Mouse (Mus musculus): ENCODE data around the gene Phc2.
A peak's percentile ranks its signal among the peaks of the same experiment; 100 is the strongest.

Gene Phc2

DNA sequence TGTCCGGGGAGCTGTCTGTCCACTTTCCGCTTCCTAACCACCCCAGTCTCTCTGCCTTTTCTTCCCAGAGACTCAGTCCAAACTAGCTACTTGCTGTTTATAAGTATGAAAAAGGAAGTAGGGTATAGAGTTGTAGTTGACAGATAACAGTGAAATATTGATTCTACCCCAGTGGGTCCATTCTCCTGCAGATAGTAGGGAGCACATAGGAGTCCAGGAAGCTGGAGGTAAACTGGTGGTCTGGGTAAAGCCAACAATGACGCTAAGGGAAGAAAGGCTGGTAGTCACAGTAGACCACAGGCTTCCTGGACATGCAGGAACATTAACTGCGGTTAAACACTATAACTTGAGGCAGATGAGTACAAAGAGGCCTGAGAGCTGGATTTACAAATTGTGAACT is 36.7 kb downstream of the Phc2 start:
- no peak for DNase-seq (ENCODE audit: low spot score)

DNA sequence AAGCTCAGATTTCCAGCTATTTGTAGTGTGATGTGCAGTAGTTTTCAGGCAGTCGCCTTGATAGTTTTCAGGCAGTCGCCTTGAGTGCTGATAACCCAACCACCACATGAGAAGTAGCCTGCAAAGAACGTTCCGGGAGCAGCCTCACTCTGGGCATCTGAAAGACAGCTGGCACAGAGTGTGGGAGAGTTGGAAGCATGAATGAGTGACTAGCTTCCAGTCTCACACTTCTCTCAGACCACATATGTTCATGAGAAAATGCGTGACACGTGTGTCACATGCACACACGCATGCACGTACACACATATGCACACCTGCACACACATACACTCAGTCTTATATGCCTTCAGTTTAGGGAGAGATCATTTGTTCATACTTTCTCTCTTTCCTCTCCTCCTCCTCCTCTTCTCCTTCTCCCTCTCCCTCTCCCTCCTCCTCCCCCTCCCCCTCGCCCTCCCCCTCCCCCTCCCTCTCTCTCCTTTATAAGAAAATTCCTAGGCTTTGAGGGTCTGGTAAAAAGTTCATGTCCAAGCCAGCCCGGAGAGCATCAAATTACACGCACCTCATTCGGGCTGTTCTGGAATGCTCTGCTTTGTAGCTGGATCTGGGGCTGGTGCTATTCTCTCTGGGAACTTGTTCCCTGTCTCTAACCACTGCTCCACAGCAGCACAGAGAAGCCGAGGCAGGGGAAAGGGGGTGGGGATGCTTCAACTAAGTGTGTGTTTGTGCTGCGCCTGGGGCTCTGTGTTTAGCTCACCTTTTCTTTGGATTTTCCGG is 37.8 kb downstream of the Phc2 start:
- no peak for DNase-seq (ENCODE audit: low spot score)

DNA sequence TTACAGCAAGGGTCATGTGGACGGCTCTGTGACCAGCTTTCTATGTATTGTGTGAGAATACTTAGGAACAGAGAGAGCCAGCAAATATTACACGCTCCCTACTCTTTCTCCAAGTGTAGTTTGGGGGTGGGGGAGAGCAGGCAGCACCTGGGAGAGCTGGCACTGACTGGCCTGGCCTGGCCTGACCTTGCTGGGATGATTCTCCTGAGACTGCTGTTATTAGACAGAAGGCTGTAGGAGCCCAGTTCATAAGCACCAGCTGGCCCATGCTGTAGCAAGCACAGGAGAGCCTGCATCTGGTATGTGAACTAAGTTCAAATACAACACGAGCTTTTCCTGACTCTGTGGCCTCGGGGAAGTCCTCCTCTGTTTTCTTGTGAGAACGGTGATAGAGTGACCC is 38.7 kb downstream of the Phc2 start:
- DNase-seq (ENCODE audit: low spot score), result no peak

DNA sequence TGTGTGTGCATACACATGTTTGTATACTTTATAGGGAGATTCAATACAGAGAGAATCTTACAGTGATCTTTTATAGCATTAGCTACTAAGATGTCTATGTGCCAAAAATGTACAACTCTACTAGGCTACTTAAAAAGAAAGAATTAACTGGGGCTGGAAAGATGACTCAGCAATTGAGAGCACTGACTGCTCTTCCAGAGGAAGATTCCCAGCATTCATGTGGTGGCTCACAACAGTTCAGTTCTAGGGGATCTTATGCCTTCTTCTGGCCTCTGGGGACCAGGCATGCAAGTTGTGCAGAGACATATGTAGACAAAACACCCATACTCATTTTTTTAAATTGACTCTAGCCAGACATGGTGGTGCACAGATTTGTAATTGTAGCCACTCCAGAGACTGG is 39.8 kb downstream of the Phc2 start:
- DNase-seq (ENCODE audit: low spot score), result no peak

DNA sequence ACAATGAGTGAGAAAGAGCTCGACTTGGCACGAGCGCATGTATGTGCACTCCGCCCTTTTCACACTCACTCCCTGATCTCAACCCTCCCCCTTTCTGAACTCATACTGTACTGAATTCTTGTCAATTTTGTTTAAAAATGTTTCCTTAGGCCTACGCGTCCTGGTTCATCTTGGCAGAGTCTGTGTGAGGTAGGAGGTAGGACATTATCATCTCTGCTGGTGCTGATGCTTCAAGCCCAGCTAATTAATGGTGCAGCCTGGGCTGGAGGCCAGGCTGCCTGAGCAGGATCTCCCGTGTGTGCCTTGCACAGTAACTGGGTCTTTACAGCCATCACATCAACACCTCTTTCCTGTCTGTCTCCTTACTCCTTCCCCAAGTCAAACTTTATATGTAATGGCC is 40.6 kb downstream of the Phc2 start:
- DNase-seq (ENCODE audit: low spot score), result no peak

DNA sequence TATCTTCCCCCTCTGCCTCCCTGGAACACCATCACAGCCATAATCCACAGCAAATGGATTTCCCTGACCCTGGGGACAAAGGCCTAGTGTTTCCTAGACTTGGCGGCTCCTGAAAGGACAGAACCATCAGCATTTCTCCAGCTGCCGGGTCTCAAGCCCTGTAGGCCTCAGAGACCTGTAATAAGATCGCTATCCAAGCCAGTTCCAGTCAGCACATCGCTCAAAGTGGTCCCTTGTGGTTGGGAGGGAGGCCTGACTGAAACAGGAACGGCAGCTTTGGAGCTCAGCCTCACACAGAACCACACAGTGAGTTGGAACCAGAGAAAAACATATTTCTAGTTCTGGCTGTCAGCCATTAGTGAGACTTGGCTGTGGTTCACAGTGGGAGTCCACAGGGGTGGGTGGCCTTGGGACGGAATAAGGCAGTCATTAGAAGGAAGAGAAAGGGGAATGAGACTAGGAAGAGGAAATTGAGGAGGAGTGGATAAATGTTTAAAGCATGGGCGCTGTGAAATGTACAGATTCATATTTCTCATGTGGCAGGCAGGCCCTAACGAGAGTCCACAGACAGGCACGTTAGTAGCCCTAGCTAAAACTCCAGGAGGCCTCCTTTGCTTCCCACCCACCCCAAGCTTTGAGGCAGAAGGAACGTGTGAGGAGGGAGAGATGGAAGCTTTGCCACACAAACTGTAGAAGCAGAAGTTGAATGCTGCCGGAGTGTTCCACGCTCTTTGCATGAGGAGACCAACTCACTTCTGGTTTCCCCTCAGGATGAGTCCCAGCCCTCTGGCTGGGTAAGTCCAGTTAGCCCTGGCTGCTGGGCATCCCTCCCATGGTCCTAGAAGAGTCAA is 43.7 kb downstream of the Phc2 start:
- DNase-seq (ENCODE audit: low spot score), result peak; percentile 73

DNA sequence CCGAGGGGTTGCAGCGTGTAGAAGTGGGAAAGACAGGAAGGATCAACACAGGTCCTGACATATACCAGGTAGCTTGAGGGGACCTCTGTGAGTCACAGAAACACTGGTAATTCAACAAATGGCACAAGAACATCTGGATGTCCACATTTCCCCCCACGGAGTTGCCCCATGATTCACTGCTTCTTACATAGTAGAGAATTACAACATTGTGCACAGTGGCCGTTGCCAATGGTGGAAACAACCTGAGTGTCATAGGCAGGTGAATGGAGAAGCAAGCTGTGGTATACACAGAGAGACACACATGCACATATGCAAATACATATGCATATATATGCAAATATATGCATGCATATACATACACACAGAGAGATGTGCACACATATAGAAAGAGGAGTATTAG is 45.4 kb downstream of the Phc2 start:
- no peak for DNase-seq (ENCODE audit: low spot score)

DNA sequence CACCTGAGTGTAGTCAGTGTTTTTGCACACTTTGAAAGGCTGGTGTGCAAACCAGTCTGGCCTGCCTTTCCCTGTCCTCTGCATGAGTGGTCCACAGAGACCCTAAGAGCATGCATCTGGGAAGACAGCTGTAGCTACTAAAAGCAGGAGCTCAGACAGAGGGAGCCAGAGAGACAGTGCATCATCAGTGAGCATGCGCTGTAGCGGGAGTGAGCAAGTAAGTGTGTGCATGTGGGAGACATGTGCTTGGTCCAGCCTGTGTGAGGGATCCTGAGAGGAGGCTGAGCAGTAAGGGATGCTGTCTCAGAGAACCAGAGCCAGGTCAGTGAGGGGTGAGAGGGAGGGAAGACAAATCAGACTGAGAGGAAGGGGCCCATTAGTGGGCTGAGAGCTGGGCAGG is 46.0 kb downstream of the Phc2 start:
- DNase-seq (ENCODE audit: low spot score), result peak; percentile 53

DNA sequence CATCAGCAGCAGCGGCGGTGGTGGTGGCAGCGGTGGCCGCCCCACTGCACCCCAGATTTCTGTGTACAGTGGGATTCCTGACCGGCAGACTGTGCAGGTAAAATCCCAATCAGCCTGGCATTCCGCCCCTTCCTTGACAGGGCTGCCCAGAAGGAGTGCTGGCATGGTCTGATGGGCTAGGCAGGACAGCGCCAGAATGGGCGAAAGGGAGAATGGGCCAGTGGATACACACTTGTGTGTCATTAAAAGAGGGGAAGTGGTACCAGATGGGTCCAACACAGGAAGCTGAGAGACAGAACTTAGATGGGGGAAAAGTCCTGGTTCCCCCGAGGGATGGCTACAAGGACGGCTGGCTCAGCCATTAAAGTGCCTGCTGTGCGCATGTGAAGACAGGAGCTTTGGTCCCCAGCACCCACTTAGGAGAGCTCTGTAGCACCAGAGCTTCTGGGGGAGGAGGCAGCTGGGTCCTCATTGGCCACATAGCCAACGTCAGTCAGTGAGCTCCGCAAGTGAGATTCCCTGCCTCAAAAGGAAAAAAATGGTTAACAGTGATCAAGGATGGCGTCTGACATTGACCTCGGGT is 50.7 kb downstream of the Phc2 start:
- no peak for DNase-seq (ENCODE audit: low spot score)

DNA sequence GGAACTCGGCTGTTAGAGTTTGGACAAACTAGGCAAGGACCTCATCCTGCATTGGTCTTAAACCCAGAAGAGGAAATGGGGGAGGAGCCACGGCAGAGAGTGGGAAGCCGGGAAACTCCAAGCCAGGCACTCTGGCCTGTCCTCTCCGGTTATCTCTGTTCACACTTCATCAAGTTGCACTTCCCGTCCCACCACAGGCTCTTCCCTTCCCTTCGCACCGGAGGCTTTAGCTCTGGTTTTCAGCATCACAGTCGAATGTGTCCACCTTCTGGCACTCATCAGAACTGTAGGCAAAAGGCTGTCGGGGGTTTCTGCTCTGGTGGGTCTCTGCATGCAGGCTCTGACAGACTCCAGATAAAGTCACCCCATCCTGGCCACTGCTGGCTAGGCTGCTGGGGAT is 52.1 kb downstream of the Phc2 start:
- peak; percentile 80 for DNase-seq (ENCODE audit: low spot score)

DNA sequence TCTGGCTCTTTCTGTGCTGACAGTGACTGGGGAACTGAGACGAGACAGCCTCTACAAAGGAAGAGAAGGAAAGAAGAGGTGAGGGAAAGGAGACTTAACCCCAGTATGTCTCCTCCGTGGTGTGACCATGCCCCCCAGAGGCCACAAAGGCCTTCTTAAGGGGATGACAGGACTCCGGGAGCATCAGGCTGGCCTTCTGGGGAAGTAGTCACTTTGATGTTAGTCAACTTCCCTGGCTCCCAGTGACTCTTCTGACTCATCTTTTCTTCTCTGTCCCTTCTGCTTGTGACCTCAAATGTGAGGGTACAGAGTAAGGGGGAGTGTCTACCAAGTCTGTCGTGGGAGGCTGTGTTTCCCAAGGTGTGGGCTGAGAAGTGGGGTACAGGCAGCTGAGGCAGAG is 52.9 kb downstream of the Phc2 start:
- no peak for DNase-seq (ENCODE audit: low spot score)

DNA sequence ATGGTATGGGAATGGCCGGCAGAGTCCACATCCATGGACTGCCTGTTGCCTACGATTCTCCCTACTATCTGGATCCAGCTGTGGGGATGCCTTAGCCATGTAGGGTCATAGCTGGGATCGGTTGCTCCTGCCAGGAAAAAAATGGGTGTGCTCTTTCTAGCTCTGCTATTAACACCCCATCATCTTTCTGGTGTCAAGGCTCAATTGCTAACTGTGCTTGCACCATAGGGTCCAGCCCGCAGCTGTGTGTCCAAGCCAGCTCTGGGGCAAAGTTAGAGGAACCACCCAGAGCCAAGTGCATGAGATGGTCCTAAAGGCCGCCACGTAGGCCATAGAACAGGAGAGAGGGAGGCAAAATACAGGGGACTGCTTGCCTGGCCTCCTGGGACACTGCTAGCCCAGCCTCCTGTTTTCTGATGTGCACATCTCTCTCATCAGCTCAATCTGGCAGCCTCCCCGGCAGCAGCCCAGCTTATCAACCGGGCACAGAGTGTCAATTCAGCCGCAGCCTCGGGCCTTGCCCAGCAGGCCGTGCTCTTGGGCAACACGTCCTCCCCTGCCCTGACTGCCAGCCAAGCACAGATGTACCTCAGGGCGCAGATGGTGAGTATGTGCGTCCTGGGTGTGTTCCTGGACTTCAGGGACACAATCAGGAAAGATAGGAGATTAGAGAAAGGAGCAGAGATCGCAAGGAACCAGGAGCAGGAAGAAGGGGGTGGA is 54.7 kb downstream of the Phc2 start:
- no peak for DNase-seq (ENCODE audit: low spot score)

DNA sequence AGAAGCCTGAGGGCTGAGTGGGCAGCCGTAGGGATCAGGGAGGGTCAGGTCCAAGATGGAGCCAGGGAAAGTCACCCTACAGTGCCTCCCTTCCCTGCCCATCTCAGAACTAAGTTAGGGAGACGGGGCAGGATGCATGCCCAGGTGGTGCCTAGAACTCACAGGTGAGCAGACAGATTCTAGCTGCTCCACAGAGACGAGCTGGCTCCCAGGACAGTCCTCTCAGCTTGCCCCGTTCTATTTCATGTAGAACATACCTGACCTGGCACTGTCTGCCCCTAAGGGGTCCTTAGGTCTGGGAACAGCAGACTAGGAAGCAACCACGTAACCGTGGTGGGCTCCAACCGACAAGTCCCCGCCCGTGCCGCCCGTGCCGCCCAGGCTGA is 55.3 kb downstream of the Phc2 start:
- no peak for DNase-seq (ENCODE audit: low spot score)

DNA sequence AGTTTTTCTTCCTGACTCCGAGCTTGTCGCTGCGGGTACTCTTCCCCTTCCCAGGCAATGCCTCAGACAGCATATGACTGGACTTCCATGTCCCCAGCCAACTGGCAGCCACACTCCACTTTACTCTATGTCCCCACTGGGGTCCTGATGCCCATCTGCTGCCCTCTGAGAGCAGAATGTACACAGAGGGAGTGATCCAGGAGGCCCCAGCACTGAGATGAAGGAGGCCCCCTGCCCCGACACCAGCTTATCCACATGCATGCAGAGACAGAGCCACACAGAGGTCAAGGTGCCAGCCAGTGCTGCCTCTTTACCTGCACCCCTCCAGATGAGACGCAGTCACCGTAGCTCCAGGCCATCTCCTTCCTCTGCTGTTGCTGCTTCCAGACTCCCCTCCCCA is 55.8 kb downstream of the Phc2 start:
- no peak for DNase-seq (ENCODE audit: low spot score)

DNA sequence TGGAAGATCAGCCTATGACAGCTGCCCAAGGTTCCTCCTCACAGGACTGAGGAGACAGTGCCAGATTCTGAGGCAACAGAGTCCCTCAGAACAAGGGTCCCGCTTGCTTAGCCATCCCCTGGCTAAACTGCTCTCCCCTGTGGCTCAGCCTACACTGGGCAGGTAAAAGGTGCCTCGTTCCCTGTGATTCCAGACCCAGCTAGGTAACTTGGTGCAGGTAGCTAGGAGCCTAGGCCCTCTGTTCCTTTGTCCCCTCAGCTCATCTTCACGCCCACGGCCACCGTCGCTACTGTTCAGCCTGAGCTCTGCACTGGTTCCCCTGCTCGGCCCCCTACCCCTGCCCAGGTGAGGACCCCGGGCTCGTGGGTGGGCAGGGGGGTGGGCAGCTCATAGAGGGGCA is 56.3 kb downstream of the Phc2 start:
- no peak for DNase-seq (ENCODE audit: low spot score)

DNA sequence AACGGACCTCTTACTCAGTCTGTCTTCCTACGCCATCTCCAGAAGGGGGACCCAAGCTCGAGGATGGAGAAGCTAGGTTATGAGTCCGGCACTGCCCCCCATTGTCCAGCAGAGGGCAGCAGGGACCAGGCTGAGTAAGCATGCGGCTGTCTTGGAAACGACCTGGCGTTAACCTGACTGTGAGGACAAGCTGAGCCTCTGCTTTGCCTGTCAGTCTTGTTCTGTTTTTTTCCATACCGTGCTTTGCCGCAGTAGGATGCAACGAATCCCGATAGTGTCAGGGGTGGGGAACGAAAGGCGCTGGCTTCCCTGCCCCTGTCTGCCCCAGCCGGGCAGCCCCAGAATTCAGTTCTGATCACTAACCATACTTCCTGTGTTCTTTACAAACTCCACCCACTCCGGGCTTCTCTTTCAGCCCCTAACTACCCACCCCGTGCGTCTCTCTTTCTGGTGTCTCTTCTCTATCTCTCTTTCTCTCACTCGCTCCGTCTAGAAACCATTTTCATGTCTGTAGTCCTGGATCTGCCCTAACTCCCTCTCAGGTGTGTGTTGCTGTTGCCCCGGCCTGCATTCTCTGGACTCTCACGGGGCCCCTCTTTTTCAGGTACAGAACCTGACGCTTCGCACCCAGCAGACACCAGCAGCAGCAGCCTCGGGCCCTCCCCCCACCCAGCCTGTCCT is 57.1 kb downstream of the Phc2 start:
- DNase-seq (ENCODE audit: low spot score), result peak; percentile 98

DNA sequence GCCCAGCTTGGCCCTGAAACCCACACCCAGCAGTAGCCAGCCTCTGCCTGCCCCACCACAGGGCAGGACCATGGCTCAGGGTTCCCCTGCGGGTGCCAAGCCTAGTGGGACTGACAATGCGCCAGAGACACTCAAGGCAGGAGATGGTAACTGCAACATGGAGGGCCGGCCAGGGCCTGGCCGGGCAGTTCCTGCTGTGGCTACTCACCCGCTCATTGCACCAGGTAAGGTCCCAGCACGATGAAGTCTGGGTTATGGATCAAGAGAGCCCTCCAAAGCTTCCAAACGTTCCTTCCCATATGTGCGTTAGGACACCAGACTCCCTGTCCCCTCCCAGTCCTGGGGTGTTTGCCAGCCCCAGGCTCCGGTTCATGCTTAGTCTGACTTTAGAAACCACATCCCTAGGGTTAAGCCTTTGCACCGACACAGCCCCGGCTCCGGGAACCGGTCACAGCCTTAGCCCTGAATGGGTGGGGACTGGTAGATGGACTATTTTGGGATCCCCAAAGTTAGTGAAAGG is 57.7 kb downstream of the Phc2 start:
- DNase-seq (ENCODE audit: low spot score), result no peak

DNA sequence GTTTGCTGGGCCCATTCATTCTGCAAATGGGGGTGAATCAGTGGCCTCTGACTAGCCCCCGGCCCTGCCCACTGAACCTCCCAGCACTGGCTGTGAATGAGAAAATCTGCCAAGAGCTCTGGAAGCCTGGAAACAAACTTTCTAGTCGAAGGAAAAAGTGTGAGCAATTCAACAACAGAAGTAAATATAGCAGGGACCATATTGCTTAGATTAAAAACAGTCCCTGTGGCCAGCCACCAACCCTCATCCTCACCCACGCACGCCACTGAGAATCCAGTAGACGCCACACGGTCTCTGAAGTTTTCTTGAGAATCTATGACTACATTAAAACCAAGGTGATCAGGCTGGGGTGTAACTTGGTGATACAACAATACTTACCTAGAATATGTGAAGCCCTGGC is 58.4 kb downstream of the Phc2 start:
- no peak for DNase-seq (ENCODE audit: low spot score)

DNA sequence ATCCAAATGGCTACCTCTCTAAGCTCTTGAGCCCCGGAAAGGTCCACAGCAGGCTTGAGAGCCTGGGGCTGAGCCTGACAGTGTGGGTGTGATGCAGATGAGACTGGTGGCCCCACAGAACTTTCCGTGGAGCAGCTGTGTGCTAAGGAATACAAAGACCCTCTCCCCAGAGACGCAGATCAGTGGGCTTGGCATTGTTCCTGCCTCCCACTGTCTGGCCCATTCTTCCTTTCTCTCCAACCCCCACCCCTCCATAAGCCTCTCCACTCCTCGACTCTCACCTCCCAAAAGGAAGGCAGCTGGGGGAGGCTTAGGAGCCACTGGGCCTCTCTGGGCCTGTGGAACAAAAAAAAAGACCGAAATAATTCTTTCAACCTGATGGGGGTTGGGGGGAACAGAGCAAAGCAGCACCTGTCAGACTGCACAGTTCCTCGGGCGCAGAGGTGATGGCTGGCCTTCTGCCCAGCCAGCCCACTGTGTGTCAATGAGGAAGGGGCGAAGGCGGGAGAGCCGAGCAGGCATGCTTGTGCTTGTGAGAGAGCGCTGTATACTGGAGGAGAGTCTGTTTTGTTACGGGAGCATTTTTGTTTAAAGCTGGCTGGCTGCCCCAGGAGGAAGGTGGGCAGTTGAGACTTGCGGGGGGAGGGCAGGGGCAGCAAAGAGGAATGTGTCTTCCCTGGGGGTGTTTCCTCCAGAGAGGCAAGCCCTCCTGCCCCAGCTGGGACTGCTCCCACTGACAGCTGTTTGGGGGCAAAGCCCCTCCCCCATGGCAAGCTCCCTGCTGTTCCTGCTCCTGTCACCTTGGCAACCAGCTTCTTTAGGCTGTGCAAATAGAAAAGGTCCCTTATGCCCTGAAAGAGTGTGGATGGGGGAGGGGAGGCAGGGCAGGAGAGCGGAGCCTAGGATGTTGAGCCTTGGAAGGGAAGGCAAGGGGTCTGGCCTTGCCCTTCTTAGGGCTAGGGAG is 61.0 kb downstream of the Phc2 start:
- DNase-seq (ENCODE audit: low spot score), result peak; percentile 97

DNA sequence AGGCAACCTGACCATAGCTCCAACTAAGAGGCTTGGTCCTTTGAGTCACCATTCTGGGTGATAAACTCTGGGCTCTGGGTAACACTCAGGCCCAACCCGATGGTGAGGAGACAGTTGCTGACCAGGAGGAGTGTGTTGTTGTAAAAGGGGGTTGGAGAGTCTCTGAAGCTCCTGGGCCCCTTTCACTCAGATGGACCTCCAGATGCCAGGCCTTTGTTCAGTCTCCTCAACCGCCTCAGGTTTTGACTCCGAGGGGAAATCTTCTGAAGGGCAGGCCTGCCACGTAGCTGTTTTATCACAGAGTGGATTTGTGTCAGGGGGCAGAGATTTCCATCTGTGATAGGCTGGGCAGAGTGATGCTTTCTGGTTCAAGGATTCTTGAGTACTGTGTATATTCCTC is 61.8 kb downstream of the Phc2 start:
- DNase-seq (ENCODE audit: low spot score), result peak; percentile 60

DNA sequence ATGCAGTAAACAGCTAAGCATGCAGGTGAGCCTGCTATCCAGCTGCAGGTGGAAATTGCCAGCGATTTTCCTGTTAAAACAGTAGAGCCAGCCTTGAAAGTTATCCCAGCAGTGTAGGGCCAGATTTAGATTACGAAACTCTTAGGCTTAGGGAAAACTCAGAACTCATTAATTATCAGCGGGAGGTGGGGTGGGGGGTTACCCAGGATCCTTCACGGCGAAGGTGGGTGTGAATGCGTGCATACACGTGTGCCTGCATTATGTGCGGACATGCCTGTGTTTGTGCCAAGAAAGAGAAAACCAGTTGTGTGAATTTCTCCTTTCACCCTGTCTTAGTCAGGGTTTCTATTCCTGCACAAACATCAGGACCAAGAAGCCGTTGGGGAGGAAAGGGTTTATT is 62.2 kb downstream of the Phc2 start:
- DNase-seq (ENCODE audit: low spot score), result no peak
